Mouse (Mus musculus) hematopoietic stem cell, adult 5-6 weeks (primary cell): ENCODE measurements at regions not wholly inside any gene's neighbourhood (a gene's known extent, or its start where the extent isn't known, plus 50 kb on each side); places are given as distances from the start of the nearest gene placed in this dataset.

Experiments used
- ATAC-seq, 2 experiments: fragments of 125-278 bp in 1 of 2; replicated peaks in 1 of 2; 2 replicates each; pipeline ENCODE4 v1.8.0; 2016 to 2017; ENCODE audit warnings: inconsistent platforms in 2 of 2, mild to moderate bottlenecking in 2 of 2, moderate number of reproducible peaks in 2 of 2, low read depth in 1 of 2, moderate TSS enrichment in 1 of 2; ENCODE audit not compliant: low FRiP score in 2 of 2, poor library complexity in 2 of 2, severe bottlenecking in 2 of 2, insufficient read depth in 1 of 2, low TSS enrichment in 1 of 2

- no peak for ATAC-seq
Measured at GRCm38 (mm10) chr1:91611281-91611680, 70.9 kb downstream of the Asb1 start.

- ATAC-seq = no peak
Measured at GRCm38 (mm10) chr1:91611694-91612093, 71.3 kb downstream of the Asb1 start.

GRCm38 (mm10) chr1:91612912-91613311 is 72.6 kb downstream of the Asb1 start:
- ATAC-seq = no peak

GRCm38 (mm10) chr1:91615396-91615795 is 75.1 kb downstream of the Asb1 start:
- ATAC-seq = no peak

GRCm38 (mm10) chr1:91618527-91619135 is 78.3 kb downstream of the Asb1 start:
- no peak for ATAC-seq

- no peak for ATAC-seq
Measured at GRCm38 (mm10) chr1:91621141-91621540, 80.8 kb downstream of the Asb1 start.

GRCm38 (mm10) chr1:91622874-91623273 is 82.5 kb downstream of the Asb1 start:
- ATAC-seq = no peak

- ATAC-seq = no peak
Measured at GRCm38 (mm10) chr1:91624028-91624427, 83.7 kb downstream of the Asb1 start.

GRCm38 (mm10) chr1:91624531-91625300 is 84.4 kb downstream of the Asb1 start:
- no peak for ATAC-seq

GRCm38 (mm10) chr1:91626090-91626489 is 85.7 kb downstream of the Asb1 start:
- ATAC-seq = no peak

GRCm38 (mm10) chr1:91630206-91630605 is 89.9 kb downstream of the Asb1 start:
- no peak for ATAC-seq

GRCm38 (mm10) chr1:91630871-91631410 is 90.6 kb downstream of the Asb1 start:
- ATAC-seq = peak in 1 of 2 experiments; percentile 25; a peak in 1 of 4 replicates

- ATAC-seq = no peak
Measured at GRCm38 (mm10) chr1:91632906-91633493, 92.7 kb downstream of the Asb1 start.

GRCm38 (mm10) chr1:91636571-91636970 is 96.2 kb downstream of the Asb1 start:
- ATAC-seq = no peak

GRCm38 (mm10) chr1:91640551-91640950 is 100.2 kb downstream of the Asb1 start:
- no peak for ATAC-seq

GRCm38 (mm10) chr1:91658991-91659441 is 118.7 kb downstream of the Asb1 start:
- no peak for ATAC-seq

GRCm38 (mm10) chr1:91659486-91659885 is 119.1 kb downstream of the Asb1 start:
- no peak for ATAC-seq

- ATAC-seq = no peak
Measured at GRCm38 (mm10) chr1:91663289-91663688, 122.9 kb downstream of the Asb1 start.
